Mouse (Mus musculus) limb, embryonic 13.5 days (tissue): ENCODE measurements around the gene Spink8. TPM values are rescaled to one million over a fixed set of nuclear protein-coding genes. Genes with fewer than 3 reads are reported as not detected.
"Not testable (repeated sequence)": the region's sequence is repeated elsewhere in the genome, so short reads cannot be mapped to it uniquely, and the experiment has no call there.

Experiments
- ATAC-seq: fragments of 200-750 bp; cut with Nextera tagmentation; 2 replicates; pipeline ENCODE4 v1.8.0; 2017; ENCODE audit warnings: low read depth, moderate number of reproducible peaks, moderate TSS enrichment; ENCODE audit not compliant: low FRiP score
- H3K27ac ChIP-seq: fragments of 300-500 bp; sonication (generic); 2 replicates; pipeline ENCODE4 v1.5.1; 2015; ENCODE audit warnings: inconsistent platforms, mild to moderate bottlenecking, moderate library complexity
- H3K27me3 ChIP-seq: fragments of 300-500 bp; sonication (generic); 2 replicates; pipeline ENCODE4 v1.6.1; 2015; ENCODE audit warnings: mild to moderate bottlenecking, inconsistent platforms
- H3K36me3 ChIP-seq: fragments of 300-500 bp; sonication (generic); 2 replicates; pipeline ENCODE4 v1.6.1; 2015; ENCODE audit warnings: inconsistent platforms, mild to moderate bottlenecking, moderate library complexity
- H3K4me1 ChIP-seq: fragments of 300-500 bp; sonication (generic); 2 replicates; pipeline ENCODE4 v1.6.1; 2015; ENCODE audit warnings: inconsistent platforms
- H3K4me2 ChIP-seq: fragments of 300-500 bp; sonication (generic); replicated peaks from 2 replicates; pipeline ENCODE4 v1.6.1; 2015; ENCODE audit warnings: inconsistent platforms, mild to moderate bottlenecking, moderate library complexity
- H3K4me3 ChIP-seq: fragments of 300-500 bp; sonication (generic); 2 replicates; pipeline ENCODE4 v1.5.1; 2015; ENCODE audit warnings: moderate library complexity, mild to moderate bottlenecking, inconsistent platforms
- H3K9ac ChIP-seq: fragments of 300-500 bp; sonication (generic); 2 replicates; pipeline ENCODE4 v1.6.1; 2015; ENCODE audit warnings: mild to moderate bottlenecking, inconsistent platforms
- H3K9me3 ChIP-seq: fragments of 300-500 bp; sonication (generic); 2 replicates; pipeline ENCODE4 v1.6.1; 2016; ENCODE audit warnings: inconsistent platforms
- WGBS: fragments of 180-500 bp; shearing (Covaris S2); methylation state at CpG from one replicate; pipeline ENCODE4 v1.1.7; 2015; 5-methylcytosine and 5-hydroxymethylcytosine counted together
- polyA plus RNA-seq: library from polyadenylated mRNA; unstranded; fragments of >200 nt; fragmentation: Nextera tagmentation; extraction: Ambion mirVana; gene quantifications from 2 replicates; pipeline ENCODE4 v1.2.1, GENCODE M21; 2015

The Spink8 gene
- polyA plus RNA-seq, result 0.24 and 0.46 TPM in 2 replicates

DNA sequence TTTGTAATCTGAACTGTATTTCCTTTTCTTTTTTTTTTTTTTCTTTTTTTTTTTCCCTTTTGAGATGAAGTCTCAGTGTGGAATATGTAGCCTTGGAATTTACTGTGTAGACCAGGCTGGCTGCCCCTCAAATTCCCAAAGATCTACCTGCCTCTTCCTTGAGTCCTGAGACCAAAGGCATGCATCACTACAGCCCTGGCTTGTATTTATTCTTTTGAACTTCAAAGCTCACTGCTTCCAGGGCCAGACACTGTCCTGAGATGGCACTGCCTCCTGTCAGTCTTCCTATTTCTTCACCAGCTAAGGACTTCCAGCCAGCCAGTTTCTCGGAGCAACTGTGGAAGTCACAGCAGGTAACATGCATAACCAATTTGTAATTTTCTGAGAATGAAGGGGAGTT, at the start of gene Spink8:
Gene Spink8 (plus strand): TSS at position 301 of the 400 bp plus-strand sequence.
- Histone ChIP-seq H3K36me3 (no peaks in the 10 kb centered on the region), H3K27ac (no peak within 1 kb of the TSS), H3K4me2 (no peak within 1 kb of the TSS), H3K4me1 (no peaks in the 10 kb centered on the region), H3K9me3 (no peaks in the 10 kb centered on the region), H3K9ac (no peak within 1 kb of the TSS), H3K27me3 (no peaks in the 10 kb centered on the region), H3K4me3 (no peak within 1 kb of the TSS)
- 61% methylated on average over 1 of the region's 1 CpGs for WGBS
- ATAC-seq, result no peak

DNA sequence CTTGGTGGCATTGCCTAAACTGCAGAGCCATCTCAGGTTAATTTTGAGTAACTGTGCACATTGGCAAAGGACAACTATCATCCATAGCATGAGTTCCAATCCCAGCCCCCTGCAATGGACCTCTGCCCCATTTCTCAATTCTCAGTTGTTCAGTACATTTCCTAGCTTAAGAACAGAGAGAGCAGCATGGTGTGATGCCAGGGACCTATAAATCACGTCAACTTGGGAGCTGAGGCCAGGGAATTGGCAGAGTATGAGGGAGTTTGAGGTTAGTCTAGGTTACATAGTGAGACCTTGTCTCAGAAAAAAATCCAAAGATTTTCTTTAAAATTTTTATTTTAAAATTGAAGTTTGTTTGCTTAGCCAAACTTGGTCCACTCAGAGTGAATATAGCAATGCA, 45.2 kb upstream of the Spink8 start:
- not testable (repeated sequence) for H3K36me3 ChIP-seq, H3K27ac ChIP-seq, H3K27me3 ChIP-seq, H3K9me3 ChIP-seq, H3K4me2 ChIP-seq, ATAC-seq, H3K4me1 ChIP-seq, H3K4me3 ChIP-seq, H3K9ac ChIP-seq
- 74% methylated on average over 1 of the region's 1 CpGs for WGBS

DNA sequence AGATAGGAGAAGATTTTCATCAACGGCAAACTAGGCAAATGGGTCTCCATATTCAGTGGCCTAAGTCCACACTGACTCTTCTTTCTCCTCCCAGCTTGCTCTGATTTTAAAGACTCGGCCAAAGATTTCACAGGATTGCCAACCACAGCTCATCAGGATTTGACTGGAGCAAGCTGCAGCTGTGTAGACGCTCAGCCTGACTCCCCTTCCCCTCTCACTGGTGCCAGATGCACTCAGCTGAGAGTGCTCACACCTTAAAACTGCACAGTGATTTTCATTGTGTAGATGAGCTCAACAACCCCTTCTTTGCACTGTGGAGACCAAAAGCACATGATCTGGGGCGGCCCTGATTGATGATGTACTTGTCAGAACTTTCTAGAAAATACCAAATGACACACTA, 21.5 kb upstream of the Spink8 start, which contains the start of gene Fbxw27:
Gene Fbxw27 (minus strand): TSS at position 101 of the 400 bp plus-strand sequence.
- not testable (repeated sequence) for ATAC-seq, H3K4me1 ChIP-seq, H3K9me3 ChIP-seq, H3K36me3 ChIP-seq, H3K9ac ChIP-seq, H3K27ac ChIP-seq, H3K4me3 ChIP-seq, H3K27me3 ChIP-seq, H3K4me2 ChIP-seq
- 75% methylated on average over 4 of the region's 4 CpGs for WGBS

DNA sequence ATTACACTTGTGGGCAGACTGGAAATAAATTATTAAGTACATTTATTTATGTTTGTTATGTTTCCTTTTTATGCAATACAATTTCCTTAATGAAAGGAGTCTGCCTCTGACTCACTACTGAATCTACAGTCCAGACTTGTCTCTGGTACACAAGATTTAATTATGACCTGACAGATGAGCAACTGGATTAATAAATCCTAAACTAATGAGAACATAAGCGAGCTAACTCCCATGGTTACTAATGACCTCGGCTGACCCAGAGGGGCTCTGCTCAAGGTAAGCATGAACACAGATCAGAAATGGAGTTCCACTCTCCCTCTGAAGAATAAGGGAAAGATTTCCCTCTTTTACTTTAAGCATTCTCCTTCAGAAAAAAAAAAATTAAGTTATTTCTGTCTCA, 16.9 kb upstream of the Spink8 start:
- WGBS, result 55% methylated on average over 2 of the region's 2 CpGs
- Histone ChIP-seq H3K9me3 (no peaks in the 10 kb centered on the region), H3K4me2 (no peak overlapping the region), H3K36me3 (no peaks in the 10 kb centered on the region), H3K27ac (no peak overlapping the region), H3K4me3 (no peak overlapping the region), H3K9ac (no peak overlapping the region), H3K4me1 (no peaks in the 10 kb centered on the region), H3K27me3 (no peaks in the 10 kb centered on the region)
- ATAC-seq, result no peak

DNA sequence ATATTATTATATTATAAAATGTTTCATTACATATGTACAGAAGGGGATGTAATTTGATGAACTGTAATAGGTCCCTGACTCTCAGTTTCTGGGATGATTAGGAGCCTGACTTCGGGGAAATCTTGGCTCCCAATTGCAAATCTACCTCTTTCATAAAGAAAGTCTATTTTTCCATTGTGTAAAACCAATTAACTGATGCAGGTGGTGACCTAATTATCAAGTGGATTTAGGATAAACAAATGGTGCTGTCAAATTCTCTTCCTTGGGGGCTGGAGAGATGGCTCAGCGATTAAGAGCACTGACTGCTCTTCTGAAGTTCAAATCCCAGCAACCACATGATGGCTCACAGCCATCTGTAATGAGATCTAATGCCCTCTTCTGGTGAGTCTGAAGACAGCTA, 16.3 kb upstream of the Spink8 start:
- no peak overlapping the region for H3K9ac ChIP-seq
- H3K36me3 ChIP-seq, result no peaks in the 10 kb centered on the region
- no peak overlapping the region for H3K27ac ChIP-seq
- no peak for ATAC-seq
- H3K27me3 ChIP-seq, result no peaks in the 10 kb centered on the region
- H3K9me3 ChIP-seq, result no peaks in the 10 kb centered on the region
- H3K4me1 ChIP-seq, result no peaks in the 10 kb centered on the region
- no peak overlapping the region for H3K4me2 ChIP-seq
- H3K4me3 ChIP-seq, result no peak overlapping the region
- 75% methylated on average over 2 of the region's 2 CpGs for WGBS

DNA sequence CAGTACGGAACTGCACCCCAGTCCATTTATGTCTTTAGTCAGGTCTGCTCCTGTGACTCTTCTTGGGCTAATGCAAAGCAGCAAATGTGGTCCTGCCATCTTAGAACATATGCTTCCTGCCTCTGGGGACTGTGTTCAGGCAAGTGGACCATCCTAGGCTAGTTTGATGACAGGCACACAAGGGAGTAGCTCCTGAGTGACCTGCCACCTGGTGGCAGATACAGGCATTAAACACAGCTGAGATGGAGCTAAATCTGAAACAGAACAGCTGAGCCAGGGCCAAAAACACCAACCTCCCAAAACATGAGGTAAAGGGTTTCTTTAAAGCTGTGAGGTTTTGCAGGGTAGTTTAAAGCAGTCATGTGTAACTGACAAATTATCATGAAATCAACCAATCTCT, 14.0 kb upstream of the Spink8 start:
- 82% methylated on average over 1 of the region's 1 CpGs for WGBS
- no peak overlapping the region for H3K9ac ChIP-seq
- no peak for ATAC-seq
- H3K4me3 ChIP-seq, result no peak overlapping the region
- no peak overlapping the region for H3K27ac ChIP-seq
- H3K9me3 ChIP-seq, result no peaks in the 10 kb centered on the region
- no peaks in the 10 kb centered on the region for H3K36me3 ChIP-seq
- no peaks in the 10 kb centered on the region for H3K4me1 ChIP-seq
- no peak overlapping the region for H3K4me2 ChIP-seq
- no peaks in the 10 kb centered on the region for H3K27me3 ChIP-seq

DNA sequence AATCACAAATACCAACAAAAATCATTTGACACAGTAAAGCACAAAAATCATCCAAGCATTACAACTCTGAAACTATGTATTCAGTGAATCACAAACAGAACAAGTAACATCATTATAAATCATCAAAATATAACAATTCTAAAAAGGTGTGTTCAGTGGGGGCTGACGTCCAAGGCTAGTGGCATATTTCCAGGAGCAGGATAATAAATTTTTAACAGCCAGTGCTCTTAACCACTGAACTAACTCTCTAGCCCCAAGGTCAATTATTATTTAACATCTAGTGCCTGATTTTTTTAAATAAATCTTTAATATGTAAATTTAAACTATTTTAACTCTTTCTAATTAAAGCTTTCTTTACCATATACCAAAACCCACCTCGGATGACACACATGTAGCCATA, 6.5 kb upstream of the Spink8 start:
- not testable (repeated sequence) for H3K36me3 ChIP-seq, ATAC-seq, H3K27me3 ChIP-seq, H3K4me3 ChIP-seq, H3K4me2 ChIP-seq, H3K9ac ChIP-seq, H3K9me3 ChIP-seq, H3K4me1 ChIP-seq, H3K27ac ChIP-seq
- WGBS, result 60% methylated on average over 2 of the region's 2 CpGs

DNA sequence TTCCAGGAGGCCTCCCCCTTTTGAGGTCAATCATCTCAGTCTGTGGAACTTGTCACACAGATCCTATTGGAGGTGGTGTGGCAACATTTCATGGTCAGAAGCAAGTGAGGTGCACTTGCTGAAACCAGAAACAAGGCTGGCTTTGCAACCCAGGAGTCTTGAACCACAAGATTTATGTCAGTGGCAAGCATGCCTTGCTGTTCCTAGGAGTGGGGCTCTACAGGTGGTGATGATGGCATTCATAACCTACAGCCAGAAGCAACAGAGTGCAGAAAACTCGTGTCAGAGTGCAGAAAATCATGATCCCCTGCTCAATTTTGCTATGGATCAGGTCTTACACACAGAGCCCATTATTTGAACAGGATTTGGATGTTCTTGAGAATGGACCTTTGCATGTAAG, 5.8 kb upstream of the Spink8 start:
- Histone ChIP-seq H3K4me2 (no peak overlapping the region), H3K9ac (no peak overlapping the region), H3K27ac (no peak overlapping the region), H3K4me3 (no peak overlapping the region), H3K4me1 (no peaks in the 10 kb centered on the region), H3K9me3 (no peaks in the 10 kb centered on the region), H3K36me3 (no peaks in the 10 kb centered on the region), H3K27me3 (no peaks in the 10 kb centered on the region)
- 54% methylated on average over 1 of the region's 1 CpGs for WGBS
- ATAC-seq, result no peak

DNA sequence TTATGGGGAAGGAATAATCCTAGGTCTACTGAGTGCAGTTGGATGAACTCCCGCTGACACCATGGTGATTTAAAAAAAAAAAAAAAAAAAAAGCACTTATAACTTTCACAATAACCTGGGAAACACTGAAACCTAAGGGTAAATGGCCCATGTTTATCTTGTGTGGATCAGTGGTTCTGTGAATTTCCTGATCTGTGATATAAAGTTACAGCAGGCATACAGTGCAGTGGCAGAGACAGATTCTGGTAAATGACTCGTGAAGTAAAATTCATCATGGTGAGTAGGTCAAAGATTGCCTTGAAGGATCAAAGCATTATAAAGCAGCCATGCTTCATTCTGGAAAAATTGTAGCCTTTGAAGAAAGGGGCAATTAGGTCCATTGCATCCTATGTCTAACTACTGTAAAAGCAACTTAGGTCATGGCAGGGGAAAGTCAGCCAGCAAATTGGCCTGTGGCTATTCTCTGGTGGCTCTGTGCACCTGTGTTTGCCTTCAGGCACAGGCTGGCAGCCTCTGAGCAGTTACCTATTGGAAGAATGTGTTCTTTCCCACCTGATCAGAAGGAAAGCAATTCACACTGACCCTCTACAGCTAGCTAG, 5.3 kb upstream of the Spink8 start:
- Histone ChIP-seq H3K36me3 (no peaks in the 10 kb centered on the region), H3K27ac (no peak overlapping the region), H3K27me3 (no peaks in the 10 kb centered on the region), H3K4me1 (no peaks in the 10 kb centered on the region), H3K9ac (no peak overlapping the region), H3K4me3 (no peak overlapping the region), H3K4me2 (no peak overlapping the region), H3K9me3 (no peaks in the 10 kb centered on the region)
- ATAC-seq, result no peak
- WGBS, result 82% methylated on average over 2 of the region's 2 CpGs

DNA sequence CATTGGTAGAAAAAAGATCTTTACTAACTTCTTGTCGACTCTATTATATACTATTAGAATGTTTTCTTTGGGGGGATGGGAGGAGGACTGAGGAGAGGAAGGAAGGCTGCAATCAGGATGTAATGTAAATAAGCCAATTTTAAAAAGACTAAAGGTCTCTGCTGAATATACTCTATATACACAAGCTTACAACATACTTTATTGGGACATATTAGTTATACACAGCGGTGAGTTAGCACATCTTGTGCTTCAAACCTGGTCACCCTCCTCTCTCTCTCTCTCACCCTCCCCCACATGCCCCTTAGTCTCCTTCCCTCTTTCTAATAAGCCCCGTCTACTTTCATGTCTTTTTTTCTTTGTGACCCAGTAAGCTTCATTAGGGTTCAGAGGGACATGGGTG, 4.2 kb upstream of the Spink8 start:
- Histone ChIP-seq H3K27me3 (no peaks in the 10 kb centered on the region), H3K9ac (no peak overlapping the region), H3K4me1 (no peaks in the 10 kb centered on the region), H3K4me3 (no peak overlapping the region), H3K9me3 (no peaks in the 10 kb centered on the region), H3K4me2 (no peak overlapping the region), H3K36me3 (no peaks in the 10 kb centered on the region), H3K27ac (no peak overlapping the region)
- 49% methylated on average over 3 of the region's 3 CpGs for WGBS
- no peak for ATAC-seq

DNA sequence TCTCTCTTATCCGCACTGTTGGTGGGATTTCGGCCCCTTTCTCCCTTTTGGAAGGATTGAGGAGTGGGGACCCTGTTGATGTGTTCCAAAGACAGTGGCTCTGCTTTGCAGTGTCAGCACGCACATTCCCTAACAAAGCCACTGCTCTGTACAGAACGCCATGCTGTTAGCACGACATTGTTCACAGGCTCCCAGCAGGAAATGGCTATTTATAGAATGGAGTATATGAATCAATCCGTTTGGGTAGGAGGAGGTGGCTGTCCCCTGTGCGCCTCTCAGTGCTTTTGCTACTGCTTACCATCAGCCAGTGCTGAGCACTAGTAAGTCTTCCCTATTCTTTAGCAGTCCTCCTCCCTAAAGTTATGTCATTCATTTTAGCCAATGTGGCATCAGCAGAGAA, 1.3 kb downstream of the Spink8 start:
- H3K36me3 ChIP-seq, result no peaks in the 10 kb centered on the region
- no peak overlapping the region for H3K27ac ChIP-seq
- H3K4me2 ChIP-seq, result no peak overlapping the region
- WGBS, result 65% methylated on average over 7 of the region's 7 CpGs
- no peaks in the 10 kb centered on the region for H3K4me1 ChIP-seq
- H3K4me3 ChIP-seq, result no peak overlapping the region
- ATAC-seq, result no peak
- H3K9ac ChIP-seq, result no peak overlapping the region
- H3K27me3 ChIP-seq, result no peaks in the 10 kb centered on the region
- H3K9me3 ChIP-seq, result no peaks in the 10 kb centered on the region

DNA sequence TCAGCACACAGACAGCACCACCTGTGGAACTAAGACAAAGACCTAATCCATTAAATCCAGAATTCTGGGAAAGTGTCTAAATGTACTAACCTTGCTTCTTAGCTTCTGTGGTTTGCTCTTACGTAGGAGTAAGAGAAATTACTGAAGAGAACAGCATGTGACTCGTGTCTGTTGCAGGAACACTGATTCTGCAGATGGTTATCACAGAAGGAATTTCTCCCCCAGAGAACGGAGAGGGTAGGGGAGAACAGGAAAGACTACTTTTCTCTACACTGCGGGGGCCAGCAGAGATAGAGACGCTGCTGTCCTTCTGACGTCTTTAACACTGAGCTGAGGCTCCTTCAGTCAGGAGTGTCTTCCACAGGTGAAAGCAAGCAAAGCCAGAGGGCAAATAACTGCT, 4.3 kb downstream of the Spink8 start:
- Histone ChIP-seq H3K36me3 (no peaks in the 10 kb centered on the region), H3K27ac (no peak overlapping the region), H3K4me2 (no peak overlapping the region), H3K9ac (no peak overlapping the region), H3K4me1 (no peaks in the 10 kb centered on the region), H3K9me3 (no peaks in the 10 kb centered on the region), H3K27me3 (no peaks in the 10 kb centered on the region), H3K4me3 (no peak overlapping the region)
- WGBS, result 52% methylated on average over 6 of the region's 6 CpGs
- ATAC-seq, result no peak

DNA sequence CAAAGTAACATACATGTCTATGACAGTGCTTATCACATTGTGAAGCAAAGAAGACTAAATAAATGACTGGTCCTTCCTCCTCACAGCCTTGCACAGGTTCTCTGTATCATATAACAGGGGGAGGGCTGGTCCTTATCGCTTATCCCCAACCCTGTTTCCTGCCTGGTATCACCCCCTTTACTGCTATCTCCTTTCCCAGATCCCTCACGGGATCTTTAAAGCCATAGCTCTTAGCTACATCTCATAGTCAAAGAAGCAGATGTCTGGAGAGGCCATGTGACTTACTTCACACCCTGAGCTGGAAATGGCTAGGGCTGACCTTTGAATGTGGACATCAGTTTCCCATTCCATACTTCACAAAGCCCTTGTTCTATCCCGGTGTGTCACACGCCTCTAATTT, 13.7 kb downstream of the Spink8 start:
- Histone ChIP-seq H3K4me2 (no peak overlapping the region), H3K4me3 (no peak overlapping the region), H3K9ac (no peak overlapping the region), H3K27ac (no peak overlapping the region), H3K9me3 (no peaks in the 10 kb centered on the region), H3K4me1 (no peaks in the 10 kb centered on the region), H3K36me3 (peaks cover 12% of the 10 kb centered on the region), H3K27me3 (no peaks in the 10 kb centered on the region)
- WGBS, result 66% methylated on average over 4 of the region's 4 CpGs
- no peak for ATAC-seq
